Comparison of ENCODE assay signal across 8 mouse cellular contexts in genomic region chr7:113048097-113048795, GRCm38 (mm10).
DNase-seq lines count a peak whose midpoint lies in the region; ATAC-seq and TF ChIP-seq lines count a peak whose summit lies in the region.

No protein-coding gene starts in this region.

- H3K9ac ChIP-seq in midbrain, postnatal 0 days (replicated peaks; ENCODE audit: low read length, poor library complexity, severe bottlenecking) = no peak overlapping the region

- H3K27me3 ChIP-seq in midbrain, postnatal 0 days (ENCODE audit: insufficient read depth, low read length) = no peaks in the 10 kb centered on the region

- TF ChIP-seq CTCF in midbrain, postnatal 0 days (IDR thresholded peaks at IDR 0.05) = no peak

- WGBS in midbrain, postnatal 0 days = 54% methylated on average over 4 of the region's 4 CpGs

- no peaks in the 10 kb centered on the region for H3K4me1 ChIP-seq in midbrain, postnatal 0 days (ENCODE audit: insufficient read depth, low read length)

- H3K4me2 ChIP-seq in midbrain, postnatal 0 days (ENCODE audit: low read depth, low read length, poor library complexity, severe bottlenecking) = no peak overlapping the region

- ATAC-seq in midbrain, postnatal 0 days (ENCODE audit: low FRiP score) = no peak
- no peak for ATAC-seq in CD4-positive, CD25-positive, alpha-beta regulatory T cell, adult 4 months

- H3K36me3 ChIP-seq in midbrain, postnatal 0 days (ENCODE audit: insufficient read depth, low read length) = no peaks in the 10 kb centered on the region

- DNase-seq in 3134 (ENCODE audit: extremely low read depth, insufficient read length, low spot score) = peak; percentile 67
- peak; percentile 95 for DNase-seq in Muller cell, postnatal 12 days (ENCODE audit: inconsistent ontology term)
- DNase-seq in fibroblast of lung, adult 2 months (ENCODE audit: low read depth) = peak; percentile 66
- peak; percentile 5 for DNase-seq in layer of hippocampus, adult 9-10 months (ENCODE audit: low spot score)
- DNase-seq in midbrain, postnatal 0 days (ENCODE audit: low spot score) = peak; percentile 78
- DNase-seq in cerebellum, postnatal 4 days (ENCODE audit: low spot score in 2 of 2) = no peak
- DNase-seq in gastrocnemius, adult 8-10 months (ENCODE audit: low spot score in 2 of 2) = no peak

- no peak overlapping the region for H3K4me3 ChIP-seq in midbrain, postnatal 0 days (ENCODE audit: low read depth, low read length)

- H3K27ac ChIP-seq in midbrain, postnatal 0 days (ENCODE audit: low read depth, low read length) = no peak overlapping the region

- H3K9me3 ChIP-seq in midbrain, postnatal 0 days (ENCODE audit: low read length) = no peaks in the 10 kb centered on the region

Comparison
In these comparisons a context has a peak if more than half of its experiments do, and no peak if none do; other contexts are left out.
1. DNase-seq: peak in 3134 (single experiment), Muller cell, postnatal 12 days (single experiment), fibroblast of lung, adult 2 months (single experiment), layer of hippocampus, adult 9-10 months (single experiment) and midbrain, postnatal 0 days (single experiment); none in cerebellum, postnatal 4 days (0 of 2) and gastrocnemius, adult 8-10 months (0 of 2).